Mouse (Mus musculus) lung, adult 2 months (tissue): ENCODE results near the gene Wdr60.
"Not testable (repeated sequence)": the region's sequence is repeated elsewhere in the genome, so short reads cannot be mapped to it uniquely, and the experiment has no call there.

Experiments
- CTCF ChIP-seq: fragments of 200-500 bp; IDR thresholded peaks from 2 replicates; pipeline ENCODE4 v1.5.1; 2011; ENCODE audit warnings: mild to moderate bottlenecking, low read length, control low read depth; ENCODE audit not compliant: insufficient read depth
- POLR2A ChIP-seq: fragments of 200-500 bp; IDR thresholded peaks from 2 replicates; pipeline ENCODE4 v1.6.1; 2011; ENCODE audit warnings: low read depth, mild to moderate bottlenecking, control low read depth, low read length, borderline replicate concordance; ENCODE audit errors: extremely low read depth

GRCm38 (mm10) chr12:116275086-116275485 lies 12.3 kb upstream of the Wdr60 start, which contains the start of gene Gm11027:
- not testable (repeated sequence) for TF ChIP-seq POLR2A, CTCF
